ENCODE assay signal across 8 mouse cellular contexts in the genomic region with DNA sequence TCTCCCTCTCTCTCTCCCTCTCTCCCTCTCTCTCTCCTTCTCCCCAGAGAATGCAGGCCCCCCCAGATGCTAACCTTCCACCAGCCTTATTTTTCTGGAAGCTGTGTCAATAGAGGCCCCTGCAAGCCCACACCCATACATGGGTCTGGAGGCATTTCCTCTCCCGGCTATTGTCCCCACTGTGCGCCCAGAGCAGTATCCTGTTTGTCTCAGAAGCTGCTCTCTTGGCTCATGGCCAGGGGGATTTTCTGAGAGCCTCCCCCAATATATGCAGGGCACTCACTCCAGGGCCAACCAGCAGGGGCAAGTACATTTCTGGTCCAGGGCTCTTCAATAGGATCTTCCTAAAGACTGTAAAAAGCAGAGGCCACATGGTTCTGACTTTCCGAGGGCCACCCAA. TPM values are rescaled to one million over a fixed set of nuclear protein-coding genes. Genes with fewer than 3 reads are reported as not detected.
DNase-seq lines count a peak whose midpoint lies in the region; ATAC-seq and TF ChIP-seq lines count a peak whose summit lies in the region.

No protein-coding gene starts in this region.

- H3K36me3 ChIP-seq in heart, adult 2 months (ENCODE audit: control insufficient read depth, insufficient read depth, low read length), result no peaks in the 10 kb centered on the region
- H3K36me3 ChIP-seq in kidney, embryonic 14.5 days (ENCODE audit: control insufficient read depth, insufficient read depth, low read length), result no peaks in the 10 kb centered on the region
- no peaks in the 10 kb centered on the region for H3K36me3 ChIP-seq in midbrain, embryonic 11.5 days (ENCODE audit: control insufficient read depth, insufficient read depth, low read length)
- H3K36me3 ChIP-seq in midbrain, embryonic 10.5 days, result no peaks in the 10 kb centered on the region

- peak; percentile 12 to 88 for DNase-seq in left cerebral cortex, postnatal 10 days (ENCODE audit: extremely low spot score in 1 of 2, low spot score in 2 of 2)
- no peak for DNase-seq in left cerebral cortex, adult 11 months (ENCODE audit: low spot score)
- DNase-seq in heart, adult 2 months, result peak; percentile 63 to 76
- DNase-seq in lung, postnatal 14 days, result peak; percentile 80
- DNase-seq in midbrain, embryonic 11.5 days (ENCODE audit: low spot score, missing footprints), result no peak
- no peak for DNase-seq in right cerebral cortex, adult 2 months (ENCODE audit: low spot score in 2 of 2)
- no peak for DNase-seq in midbrain, embryonic 10.5 days (ENCODE audit: low spot score)

- intact Hi-C loops in left cerebral cortex, postnatal 10 days (cut with DNase I), result no loop called here
- intact Hi-C loops in heart, adult 2 months (cut with DNase I), result loop anchor here (2.0 kb wide), 1 partner anchor 17 kb away; no protein-coding TSS in a partner anchor

- TF ChIP-seq EP300 in heart, adult 2 months (IDR thresholded peaks at IDR 0.05; ENCODE audit: insufficient read depth, low read depth, low read length), result no peak

- H3K27me3 ChIP-seq in heart, adult 2 months (ENCODE audit: control insufficient read depth, insufficient read depth, low read length), result no peaks in the 10 kb centered on the region
- no peaks in the 10 kb centered on the region for H3K27me3 ChIP-seq in kidney, embryonic 14.5 days (ENCODE audit: control insufficient read depth, insufficient read depth, low read length)
- H3K27me3 ChIP-seq in midbrain, embryonic 11.5 days (ENCODE audit: control insufficient read depth, insufficient read depth, low read length), result no peaks in the 10 kb centered on the region
- no peaks in the 10 kb centered on the region for H3K27me3 ChIP-seq in midbrain, embryonic 10.5 days (ENCODE audit: low read depth, poor library complexity, severe bottlenecking)

- ATAC-seq in kidney, embryonic 14.5 days (ENCODE audit: low FRiP score, low TSS enrichment), result no peak
- no peak for ATAC-seq in midbrain, embryonic 11.5 days (ENCODE audit: low FRiP score)

- no peaks in the 10 kb centered on the region for H3K9me3 ChIP-seq in kidney, embryonic 14.5 days (ENCODE audit: control insufficient read depth, low read length)
- no peaks in the 10 kb centered on the region for H3K9me3 ChIP-seq in midbrain, embryonic 11.5 days (ENCODE audit: control insufficient read depth, low read length)
- no peaks in the 10 kb centered on the region for H3K9me3 ChIP-seq in midbrain, embryonic 10.5 days (replicated peaks)

- H3K79me2 ChIP-seq in heart, adult 2 months (replicated peaks; ENCODE audit: control insufficient read depth, insufficient read depth, low read length), result no peaks in the 10 kb centered on the region

- H3K4me2 ChIP-seq in kidney, embryonic 14.5 days (replicated peaks; ENCODE audit: low read depth, low read length), result no peak overlapping the region
- H3K4me2 ChIP-seq in midbrain, embryonic 11.5 days, result no peak overlapping the region

- peak overlapping the region; percentile 69; the same call in 1 of the 2 replicates for H3K9ac ChIP-seq in heart, adult 2 months (ENCODE audit: low read depth, low read length)
- no peak overlapping the region for H3K9ac ChIP-seq in kidney, embryonic 14.5 days (ENCODE audit: low read depth, low read length)
- no peak overlapping the region for H3K9ac ChIP-seq in midbrain, embryonic 11.5 days (ENCODE audit: low read length)

- peaks cover 11% of the 10 kb centered on the region for H3K4me1 ChIP-seq in heart, adult 2 months (ENCODE audit: control insufficient read depth, insufficient read depth, low read length)
- H3K4me1 ChIP-seq in kidney, embryonic 14.5 days (ENCODE audit: control insufficient read depth, insufficient read depth, low read length), result peaks cover 4% of the 10 kb centered on the region; the same call in 1 of the 2 replicates
- H3K4me1 ChIP-seq in midbrain, embryonic 11.5 days (ENCODE audit: control insufficient read depth, insufficient read depth, low read length), result no peaks in the 10 kb centered on the region
- no peaks in the 10 kb centered on the region; the same call in 1 of the 2 replicates for H3K4me1 ChIP-seq in midbrain, embryonic 10.5 days

- peak overlapping the region; percentile 83 for H3K27ac ChIP-seq in heart, adult 2 months
- H3K27ac ChIP-seq in kidney, embryonic 14.5 days (ENCODE audit: low read depth, low read length), result peak overlapping the region; percentile 91
- H3K27ac ChIP-seq in midbrain, embryonic 11.5 days (ENCODE audit: low read depth, low read length), result no peak overlapping the region
- no peak overlapping the region for H3K27ac ChIP-seq in midbrain, embryonic 10.5 days (replicated peaks)

- TF ChIP-seq POLR2A in heart, adult 2 months (IDR thresholded peaks at IDR 0.05; ENCODE audit: insufficient read depth, low read depth, low read length), result no peak

- peak; percentile 40 for TF ChIP-seq CTCF in heart, adult 2 months (IDR thresholded peaks at IDR 0.05)

- H3K4me3 ChIP-seq in heart, adult 2 months, result no peak overlapping the region
- H3K4me3 ChIP-seq in kidney, embryonic 14.5 days (ENCODE audit: low read length), result no peak overlapping the region
- no peak overlapping the region for H3K4me3 ChIP-seq in midbrain, embryonic 11.5 days (ENCODE audit: low read depth, low read length)
- no peak overlapping the region for H3K4me3 ChIP-seq in midbrain, embryonic 10.5 days

- 44% methylated on average over 3 of the region's 3 CpGs for WGBS in heart, adult 2 months
- 78% methylated on average over 3 of the region's 3 CpGs for WGBS in kidney, embryonic 14.5 days
- 77% methylated on average over 3 of the region's 3 CpGs for WGBS in midbrain, embryonic 11.5 days
- 84% methylated on average over 3 of the region's 3 CpGs for WGBS in midbrain, embryonic 10.5 days

RNA-seq across cellular contexts. Expression of gene Sh3tc1, which starts 9.9 kb away (rescaled TPM):
- 1 to 10 TPM; 2.8 to 4.1 TPM for total RNA-seq in left cerebral cortex, postnatal 10 days (2021)
- 1 to 10 TPM; 5.7 to 7.2 TPM for total RNA-seq in heart, adult 2 months (2021)
- polyA plus RNA-seq in heart, adult 2 months (2012; rRNA removed), result 6.3 and 6.8 TPM in 2 replicates
- polyA plus RNA-seq in kidney, embryonic 14.5 days (2014; fragmentation: Nextera tagmentation; extraction: Ambion mirVana), result 4.2 and 11.3 TPM in 2 replicates
- 2.3 and 3.2 TPM in 2 replicates for polyA plus RNA-seq in midbrain, embryonic 11.5 days (2014; fragmentation: Nextera tagmentation; extraction: Ambion mirVana)
- polyA plus RNA-seq in midbrain, embryonic 10.5 days (2016; fragmentation: Nextera tagmentation; extraction: Ambion mirVana), result 3.6 and 3.8 TPM in 2 replicates

RNA-seq across cellular contexts. Expression of gene Ablim2, which starts 27.8 kb away (rescaled TPM):
- total RNA-seq in left cerebral cortex, postnatal 10 days (2021), result 10 to 100 TPM; 73.1 to 80.7 TPM
- 10 to 100 TPM; 20.1 to 20.8 TPM for total RNA-seq in heart, adult 2 months (2021)
- 32.7 and 41.0 TPM in 2 replicates for polyA plus RNA-seq in heart, adult 2 months (2012; rRNA removed)
- 0.30 and 2.5 TPM in 2 replicates for polyA plus RNA-seq in kidney, embryonic 14.5 days (2014; fragmentation: Nextera tagmentation; extraction: Ambion mirVana)
- 0.36 and 0.51 TPM in 2 replicates for polyA plus RNA-seq in midbrain, embryonic 11.5 days (2014; fragmentation: Nextera tagmentation; extraction: Ambion mirVana)
- polyA plus RNA-seq in midbrain, embryonic 10.5 days (2016; fragmentation: Nextera tagmentation; extraction: Ambion mirVana), result 0.62 and 0.84 TPM in 2 replicates

RNA-seq across cellular contexts. Expression of gene Htra3, which starts 50.3 kb away (rescaled TPM):
- 10 to 100 TPM; 14.0 to 14.9 TPM for total RNA-seq in left cerebral cortex, postnatal 10 days (2021)
- total RNA-seq in heart, adult 2 months (2021), result 100 to 1,000 TPM; 101 to 102 TPM
- 130 and 147 TPM in 2 replicates for polyA plus RNA-seq in heart, adult 2 months (2012; rRNA removed)
- 7.0 and 8.6 TPM in 2 replicates for polyA plus RNA-seq in kidney, embryonic 14.5 days (2014; fragmentation: Nextera tagmentation; extraction: Ambion mirVana)
- 6.0 and 7.6 TPM in 2 replicates for polyA plus RNA-seq in midbrain, embryonic 11.5 days (2014; fragmentation: Nextera tagmentation; extraction: Ambion mirVana)
- polyA plus RNA-seq in midbrain, embryonic 10.5 days (2016; fragmentation: Nextera tagmentation; extraction: Ambion mirVana), result 5.2 and 7.6 TPM in 2 replicates

Comparison
In these comparisons a context has a peak if more than half of its experiments do, and no peak if none do; other contexts are left out.
1. DNase-seq: peak in left cerebral cortex, postnatal 10 days (2 of 2), heart, adult 2 months (2 of 2) and lung, postnatal 14 days (single experiment); none in left cerebral cortex, adult 11 months (single experiment), midbrain, embryonic 11.5 days (single experiment), right cerebral cortex, adult 2 months (0 of 2) and midbrain, embryonic 10.5 days (single experiment).
2. H3K27ac ChIP-seq: peak in heart, adult 2 months (single experiment) and kidney, embryonic 14.5 days (single experiment); none in midbrain, embryonic 11.5 days (single experiment) and midbrain, embryonic 10.5 days (single experiment).
3. RNA of gene Htra3, which starts 50.3 kb away (polyA plus RNA-seq): 130 to 147 TPM in heart, adult 2 months; 7.0 to 8.6 TPM in kidney, embryonic 14.5 days, 6.0 to 7.6 TPM in midbrain, embryonic 11.5 days and 5.2 to 7.6 TPM in midbrain, embryonic 10.5 days; every median in the first group is over 10 times any median in the second.